Mouse (Mus musculus) hindbrain, embryonic 15.5 days (tissue): ENCODE results near the gene Gm9821. TPM values are rescaled to one million over a fixed set of nuclear protein-coding genes. Genes with fewer than 3 reads are reported as not detected.

Experiments used
- ATAC-seq: fragments of 200-750 bp; cut with Nextera tagmentation; 2 replicates; pipeline ENCODE4 v1.8.0; 2017; ENCODE audit warnings: low read depth, moderate number of reproducible peaks, moderate TSS enrichment; ENCODE audit not compliant: low FRiP score
- H3K27ac ChIP-seq: fragments of 300-500 bp; sonication (generic); replicated peaks from 2 replicates; pipeline ENCODE4 v1.5.1; 2015; ENCODE audit warnings: mild to moderate bottlenecking, inconsistent platforms
- H3K27me3 ChIP-seq: fragments of 300-500 bp; sonication (generic); 2 replicates; pipeline ENCODE4 v1.6.1; 2015; ENCODE audit warnings: control low read depth, inconsistent platforms
- H3K36me3 ChIP-seq: fragments of 300-500 bp; sonication (generic); 2 replicates; pipeline ENCODE4 v1.6.1; 2015; ENCODE audit warnings: control low read depth, inconsistent platforms
- H3K4me1 ChIP-seq: fragments of 300-500 bp; sonication (generic); replicated peaks from 2 replicates; pipeline ENCODE4 v1.6.1; 2015; ENCODE audit warnings: control low read depth, inconsistent platforms
- H3K4me2 ChIP-seq: fragments of 300-500 bp; sonication (generic); 2 replicates; pipeline ENCODE4 v1.6.1; 2015; ENCODE audit warnings: moderate library complexity, mild to moderate bottlenecking, inconsistent platforms
- H3K4me3 ChIP-seq: fragments of 300-500 bp; sonication (generic); 2 replicates; pipeline ENCODE4 v1.5.1; 2015; ENCODE audit warnings: mild to moderate bottlenecking, inconsistent platforms
- H3K9ac ChIP-seq: fragments of 300-500 bp; sonication (generic); 2 replicates; pipeline ENCODE4 v1.6.1; 2015; ENCODE audit warnings: inconsistent platforms
- H3K9me3 ChIP-seq: fragments of 300-500 bp; sonication (generic); 2 replicates; pipeline ENCODE4 v1.6.1; 2016; ENCODE audit warnings: control low read depth, inconsistent platforms
- WGBS: fragments of 180-500 bp; shearing (Covaris S2); methylation state at CpG from one replicate; pipeline ENCODE4 v1.1.7; 2015; 5-methylcytosine and 5-hydroxymethylcytosine counted together
- polyA plus RNA-seq: library from polyadenylated mRNA; unstranded; fragments of >200 nt; fragmentation: Nextera tagmentation; extraction: Ambion mirVana; gene quantifications from 2 replicates; pipeline ENCODE4 v1.2.1, GENCODE M21; 2015

The Gm9821 gene
- polyA plus RNA-seq, 1 experiment from 2014 or later: 0.32 TPM

GRCm38 (mm10) chr2:91928534-91929350 is 16.8 kb upstream of the Gm9821 start:
- no peak for ATAC-seq
- no peak overlapping the region for H3K27ac ChIP-seq
- WGBS: 71% methylated on average over 23 of the region's 23 CpGs
- peaks cover 9% of the 10 kb centered on the region for H3K27me3 ChIP-seq
- no peaks in the 10 kb centered on the region for H3K36me3 ChIP-seq
- H3K4me3 ChIP-seq: no peak overlapping the region
- no peak overlapping the region for H3K9ac ChIP-seq
- no peak overlapping the region for H3K4me2 ChIP-seq
- peaks cover 35% of the 10 kb centered on the region for H3K4me1 ChIP-seq
- H3K9me3 ChIP-seq: no peaks in the 10 kb centered on the region

DNA sequence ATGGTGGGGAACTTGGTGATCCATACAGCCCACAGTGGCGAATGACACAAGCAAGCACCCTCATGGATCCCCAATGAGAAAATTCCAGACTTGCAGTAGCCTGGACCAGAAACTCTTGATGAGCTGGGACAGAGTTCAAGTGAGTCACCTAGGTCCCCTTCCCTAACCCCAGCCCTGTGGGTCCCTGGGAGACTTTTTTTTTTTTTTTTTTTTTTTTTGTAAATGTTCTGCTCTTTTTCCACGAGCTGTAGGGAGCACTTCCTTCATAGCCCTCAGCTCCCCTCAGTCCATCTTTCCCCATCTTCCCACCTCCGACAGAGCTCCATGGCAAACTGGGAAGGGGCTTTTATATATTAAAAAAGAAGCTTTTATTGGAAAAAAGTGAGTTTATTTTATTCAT is 16.0 kb upstream of the Gm9821 start:
- 51% methylated on average over 3 of the region's 3 CpGs for WGBS
- H3K9ac ChIP-seq: no peak overlapping the region
- peak overlapping the region; percentile 53; the same call in 1 of the 2 replicates for H3K4me3 ChIP-seq

GRCm38 (mm10) chr2:91929936-91930335 is 15.6 kb upstream of the Gm9821 start:
- Histone ChIP-seq H3K27me3 (peaks cover 2% of the 10 kb centered on the region; the same call in 1 of the 2 replicates), H3K9ac (peak overlapping the region; percentile 62; the same call in 1 of the 2 replicates), H3K36me3 (no peaks in the 10 kb centered on the region), H3K4me1 (peaks cover 33% of the 10 kb centered on the region), H3K4me3 (peak overlapping the region; percentile 53), H3K9me3 (no peaks in the 10 kb centered on the region), H3K4me2 (peak overlapping the region; percentile 81), H3K27ac (no peak overlapping the region)
- WGBS: 7% methylated on average over 12 of the region's 12 CpGs
- ATAC-seq: no peak

More for the DNA sequence above, 16.0 kb upstream of the Gm9821 start:
- peak overlapping the region; percentile 81 for H3K4me2 ChIP-seq
- H3K27ac ChIP-seq: no peak overlapping the region
- H3K4me1 ChIP-seq: peaks cover 33% of the 10 kb centered on the region
- no peak for ATAC-seq
- peaks cover 7% of the 10 kb centered on the region for H3K27me3 ChIP-seq
- H3K36me3 ChIP-seq: no peaks in the 10 kb centered on the region
- H3K9me3 ChIP-seq: no peaks in the 10 kb centered on the region

DNA sequence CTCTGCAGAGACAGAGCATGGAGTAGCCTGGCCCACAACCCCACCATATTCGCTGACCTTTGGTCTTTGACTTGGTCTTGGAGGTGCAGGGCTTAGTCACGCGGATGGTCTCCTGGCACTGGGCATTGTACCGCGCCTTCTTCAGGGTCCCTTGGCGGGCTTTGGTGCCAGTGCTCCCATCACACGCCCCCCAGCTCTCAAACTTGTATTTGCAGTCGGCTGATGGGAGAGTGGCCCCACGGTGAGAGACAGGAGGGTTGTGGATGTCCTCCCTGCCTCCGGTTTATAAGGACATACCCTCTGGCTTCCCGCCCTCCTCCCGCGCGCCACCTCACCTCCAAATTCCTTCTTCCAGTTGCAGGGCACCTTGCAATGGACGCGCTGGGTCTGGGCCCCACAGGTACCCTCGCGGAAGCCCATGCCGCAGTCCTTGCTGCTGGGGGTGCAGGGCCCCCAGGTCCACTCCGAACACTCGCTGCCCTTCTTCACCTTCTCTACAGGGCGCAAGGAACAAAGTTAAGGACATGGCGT is 14.7 kb upstream of the Gm9821 start:
- Histone ChIP-seq H3K27me3 (no peaks in the 10 kb centered on the region), H3K4me1 (peaks cover 33% of the 10 kb centered on the region), H3K4me2 (peak overlapping the region; percentile 81), H3K9me3 (no peaks in the 10 kb centered on the region), H3K4me3 (peak overlapping the region; percentile 53), H3K9ac (peak overlapping the region; percentile 62), H3K36me3 (no peaks in the 10 kb centered on the region), H3K27ac (0 out of 2 replicates have a peak overlapping the region, but pooled peaks have one; percentile 74)
- ATAC-seq: no peak
- 2% methylated on average over 23 of the region's 23 CpGs for WGBS

DNA sequence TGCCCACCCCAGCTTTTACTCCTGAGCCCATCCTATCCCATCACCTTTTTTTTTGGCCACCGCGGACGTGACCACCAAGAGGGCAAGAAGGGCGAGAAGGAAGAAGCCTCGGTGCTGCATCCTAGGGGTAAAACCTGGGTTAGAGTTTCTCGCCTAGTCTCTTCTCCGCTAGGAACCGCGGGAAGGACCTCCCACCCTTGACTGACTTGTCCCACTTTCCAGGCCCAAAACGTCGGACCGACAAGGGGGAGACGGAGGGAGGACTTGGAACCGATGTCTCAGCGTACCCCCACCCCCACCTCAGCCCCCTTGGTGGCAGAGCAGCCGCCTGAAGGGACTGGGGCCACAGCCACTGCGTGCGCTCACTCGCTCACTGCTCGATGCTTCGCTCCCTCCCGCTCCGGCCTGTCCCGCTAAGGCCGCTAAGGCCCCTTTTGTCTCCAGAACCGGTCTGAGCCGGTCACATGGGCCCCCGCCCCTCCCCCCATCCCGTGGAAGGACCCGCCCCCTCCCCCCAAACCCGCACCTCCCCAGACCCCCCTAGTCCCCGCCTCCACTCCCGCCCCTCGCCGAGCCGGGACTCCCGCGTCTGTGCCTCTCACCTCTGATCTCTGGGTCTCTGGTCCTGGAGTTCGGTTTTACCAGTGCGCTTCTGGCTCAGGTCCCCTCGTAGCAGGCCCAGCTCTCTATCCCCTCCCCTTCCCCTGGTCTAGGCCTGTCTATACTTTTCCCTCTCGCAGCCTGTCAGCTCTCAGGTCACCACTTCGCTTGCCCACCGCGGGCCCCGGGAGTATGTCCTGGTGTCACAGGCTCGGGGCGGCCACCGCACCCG is 14.0 kb upstream of the Gm9821 start:
- peaks cover 33% of the 10 kb centered on the region for H3K4me1 ChIP-seq
- WGBS: under 1% methylated on average over 42 of the region's 50 CpGs

DNA sequence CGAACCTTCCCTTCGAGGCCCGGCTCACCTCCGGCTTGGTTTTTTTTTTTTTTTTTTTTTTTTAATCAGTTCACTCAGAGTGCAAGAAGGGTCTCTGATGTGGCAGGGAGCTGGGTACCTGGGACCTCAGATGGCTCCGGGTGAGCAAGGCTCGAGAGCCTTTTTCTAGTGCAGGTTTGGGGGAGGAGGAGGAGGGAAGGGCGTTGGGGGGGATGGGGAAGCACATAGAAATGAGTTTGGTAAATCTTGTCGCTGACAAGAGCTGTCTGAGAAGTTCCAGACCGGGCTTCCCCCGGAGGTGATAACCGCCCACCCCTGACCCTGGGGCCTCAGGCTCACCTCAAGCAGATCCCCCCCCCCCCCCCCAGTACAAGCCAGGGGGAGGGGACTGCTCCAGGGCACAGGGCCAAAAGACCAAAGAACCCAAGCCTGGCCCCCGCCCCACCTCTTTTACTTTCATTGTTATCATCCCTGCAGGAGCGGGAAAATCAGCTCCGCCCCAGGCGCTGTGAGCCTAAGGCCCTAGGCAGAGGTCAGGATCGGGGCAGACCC is 13.3 kb upstream of the Gm9821 start, which contains the start of gene Mdk:
Gene Mdk, minus strand, starts transcription at position 138 of the 552 bp plus-strand sequence.
- Histone ChIP-seq H3K27me3 (no peaks in the 10 kb centered on the region), H3K36me3 (peaks cover 7% of the 10 kb centered on the region; the same call in 1 of the 2 replicates), H3K27ac (peak within 1 kb of the TSS; percentile 74), H3K9me3 (no peaks in the 10 kb centered on the region), H3K4me1 (peaks cover 33% of the 10 kb centered on the region), H3K4me3 (peak within 1 kb of the TSS; percentile 53), H3K4me2 (peak within 1 kb of the TSS; percentile 81), H3K9ac (peak within 1 kb of the TSS; percentile 62)
- WGBS: 10% methylated on average over 16 of the region's 16 CpGs
- ATAC-seq: no peak; the same call in 1 of the 2 replicates

More for the DNA sequence above, 14.0 kb upstream of the Gm9821 start:
- Histone ChIP-seq H3K4me3 (peak overlapping the region; percentile 53), H3K27me3 (no peaks in the 10 kb centered on the region), H3K4me2 (peak overlapping the region; percentile 81), H3K9ac (peak overlapping the region; percentile 62), H3K36me3 (peaks cover under 1% of the 10 kb centered on the region; the same call in 1 of the 2 replicates), H3K9me3 (no peaks in the 10 kb centered on the region), H3K27ac (peak overlapping the region; percentile 74)
- ATAC-seq: peak; percentile 78

- no peaks in the 10 kb centered on the region for H3K27me3 ChIP-seq
- peaks cover 11% of the 10 kb centered on the region; the same call in 1 of the 2 replicates for H3K36me3 ChIP-seq
- H3K9ac ChIP-seq: no peak overlapping the region
- peak overlapping the region; percentile 81; the same call in 1 of the 2 replicates for H3K4me2 ChIP-seq
- H3K4me1 ChIP-seq: peaks cover 32% of the 10 kb centered on the region
- ATAC-seq: no peak
- H3K27ac ChIP-seq: no peak overlapping the region
- H3K4me3 ChIP-seq: no peak overlapping the region
- 18% methylated on average over 6 of the region's 6 CpGs for WGBS
- no peaks in the 10 kb centered on the region for H3K9me3 ChIP-seq
Measured at GRCm38 (mm10) chr2:91932737-91933350, 12.7 kb upstream of the Gm9821 start.

DNA sequence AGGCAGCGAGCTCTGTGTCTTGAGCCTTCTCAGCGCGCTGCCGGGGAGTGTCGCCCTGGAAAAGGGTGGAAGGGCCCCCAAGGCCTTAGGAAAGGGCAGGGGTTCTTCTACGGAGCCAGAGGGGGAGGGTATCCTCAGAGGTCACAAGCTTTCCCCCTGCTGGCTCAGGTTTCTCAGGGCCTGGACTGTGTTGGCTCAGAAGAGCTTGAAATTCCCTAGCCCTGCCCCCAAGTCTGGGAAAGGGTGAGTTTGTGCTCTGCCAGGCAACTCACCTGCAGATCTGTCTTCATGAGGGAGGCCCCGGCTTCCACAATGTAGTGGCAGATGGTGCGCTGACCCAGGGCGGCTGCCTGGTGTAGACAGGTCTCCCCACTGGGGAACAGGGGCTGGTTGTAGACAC is 12.0 kb upstream of the Gm9821 start:
- Histone ChIP-seq H3K27ac (no peak overlapping the region), H3K27me3 (no peaks in the 10 kb centered on the region), H3K9ac (no peak overlapping the region), H3K36me3 (peaks cover 16% of the 10 kb centered on the region; the same call in 1 of the 2 replicates), H3K4me1 (peaks cover 28% of the 10 kb centered on the region), H3K4me3 (no peak overlapping the region), H3K4me2 (no peak overlapping the region), H3K9me3 (no peaks in the 10 kb centered on the region)
- WGBS: 37% methylated on average over 9 of the region's 9 CpGs
- no peak for ATAC-seq

DNA sequence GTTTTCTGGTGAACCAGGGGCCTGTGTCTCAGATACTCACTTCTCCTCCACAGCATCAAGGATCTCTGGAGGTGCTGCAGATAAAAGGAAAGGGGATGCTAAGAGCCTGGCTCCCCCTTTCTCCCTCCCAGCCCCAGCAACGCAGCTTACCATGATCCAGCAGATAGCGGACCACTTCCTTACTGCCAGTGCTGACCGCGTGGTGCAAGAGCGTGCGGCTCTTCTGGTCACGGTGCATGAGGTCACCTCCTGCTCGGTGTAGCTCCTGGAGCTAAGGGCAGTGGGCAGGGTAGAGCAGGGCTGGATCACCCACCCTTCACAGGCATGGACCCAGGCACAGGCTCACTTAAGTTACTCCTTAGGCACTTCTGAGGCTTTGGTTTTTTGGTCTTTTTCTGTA is 11.5 kb upstream of the Gm9821 start:
- Histone ChIP-seq H3K4me3 (no peak overlapping the region), H3K4me1 (peaks cover 28% of the 10 kb centered on the region), H3K9ac (no peak overlapping the region), H3K36me3 (peaks cover 22% of the 10 kb centered on the region; the same call in 1 of the 2 replicates), H3K4me2 (no peak overlapping the region), H3K9me3 (no peaks in the 10 kb centered on the region), H3K27ac (no peak overlapping the region), H3K27me3 (no peaks in the 10 kb centered on the region)
- no peak for ATAC-seq
- 69% methylated on average over 8 of the region's 8 CpGs for WGBS

GRCm38 (mm10) chr2:91934826-91935525 is 10.5 kb upstream of the Gm9821 start:
- H3K9ac ChIP-seq: no peak overlapping the region
- no peaks in the 10 kb centered on the region for H3K9me3 ChIP-seq
- peaks cover 28% of the 10 kb centered on the region; the same call in 1 of the 2 replicates for H3K36me3 ChIP-seq
- H3K4me1 ChIP-seq: peaks cover 25% of the 10 kb centered on the region
- WGBS: 86% methylated on average over 9 of the region's 9 CpGs
- no peak overlapping the region for H3K27ac ChIP-seq
- ATAC-seq: no peak
- H3K27me3 ChIP-seq: no peaks in the 10 kb centered on the region
- no peak overlapping the region for H3K4me3 ChIP-seq
- H3K4me2 ChIP-seq: no peak overlapping the region
